Mouse (Mus musculus) brain, embryonic 14.5 days (tissue): ENCODE measurements around the gene Hibadh.

Experiments
- CTCF ChIP-seq: fragments of 200-500 bp; IDR thresholded peaks from 2 replicates; pipeline ENCODE4 v1.5.1; 2012; ENCODE audit warnings: inconsistent platforms, mild to moderate bottlenecking, moderate library complexity, borderline replicate concordance; ENCODE audit not compliant: insufficient read depth, insufficient read length; ENCODE audit errors: extremely low read depth
- POLR2A ChIP-seq: fragments of 200-500 bp; IDR thresholded peaks from 2 replicates; pipeline ENCODE4 v1.6.1; 2012; ENCODE audit warnings: mild to moderate bottlenecking, inconsistent platforms, borderline replicate concordance; ENCODE audit not compliant: poor library complexity, insufficient read depth, insufficient read length, severe bottlenecking; ENCODE audit errors: extremely low read depth

DNA sequence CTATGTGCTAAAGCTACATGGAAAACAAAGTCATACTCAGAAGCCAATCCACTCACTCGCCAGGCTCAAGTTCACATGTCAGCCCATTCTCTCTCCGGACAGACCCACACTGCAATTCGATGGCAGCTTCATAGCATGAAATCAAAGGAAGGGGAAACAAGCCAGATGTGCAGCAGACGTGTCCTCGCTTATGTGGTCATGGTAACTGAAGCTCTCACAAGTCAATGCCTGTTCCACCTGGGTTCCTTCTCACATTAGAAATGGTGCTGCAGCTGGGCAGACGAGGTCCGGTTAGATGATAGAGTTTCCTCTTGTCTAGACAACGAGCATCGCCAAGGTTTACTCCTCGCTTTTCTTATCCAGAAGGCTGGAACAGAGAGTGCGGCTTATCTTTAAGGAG is 8.6 kb upstream of the Hibadh start:
- TF ChIP-seq CTCF: no peak
- TF ChIP-seq POLR2A: no peak
